Mouse (Mus musculus) NIH3T3 (cell line): ENCODE data around the gene Fstl4.
A peak's percentile ranks its signal among the peaks of the same experiment; 100 is the strongest.
"Not testable (repeated sequence)": the region's sequence is repeated elsewhere in the genome, so short reads cannot be mapped to it uniquely, and the experiment has no call there.

Experiments used
- DNase-seq: peaks from one replicate; pipeline ENCODE4 v3.0.0-alpha.2; 2012; ENCODE audit warnings: low read depth

Fstl4 gene

GRCm38 (mm10) chr11:53085858-53086565, 321.6 kb downstream of the Fstl4 start:
- DNase-seq, result no peak

- not testable (repeated sequence) for DNase-seq
Measured at GRCm38 (mm10) chr11:53087896-53088295, 323.5 kb downstream of the Fstl4 start.

GRCm38 (mm10) chr11:53091596-53091995, 327.2 kb downstream of the Fstl4 start:
- DNase-seq, result no peak

- DNase-seq, result no peak
Measured at GRCm38 (mm10) chr11:53096871-53097270, 332.4 kb downstream of the Fstl4 start.

- DNase-seq, result no peak
Measured at GRCm38 (mm10) chr11:53097331-53097730, 332.9 kb downstream of the Fstl4 start.

- DNase-seq, result no peak
Measured at GRCm38 (mm10) chr11:53097870-53098269, 333.4 kb downstream of the Fstl4 start.

- no peak for DNase-seq
Measured at GRCm38 (mm10) chr11:53098780-53099198, 334.4 kb downstream of the Fstl4 start.

- no peak for DNase-seq
Measured at GRCm38 (mm10) chr11:53099322-53099721, 334.9 kb downstream of the Fstl4 start.

- DNase-seq, result no peak
Measured at GRCm38 (mm10) chr11:53101732-53102131, 337.3 kb downstream of the Fstl4 start.

- DNase-seq, result no peak
Measured at GRCm38 (mm10) chr11:53103601-53104325, 339.3 kb downstream of the Fstl4 start.

- DNase-seq, result no peak
Measured at GRCm38 (mm10) chr11:53107706-53108105, 343.3 kb downstream of the Fstl4 start.

- no peak for DNase-seq
Measured at GRCm38 (mm10) chr11:53108798-53109197, 344.4 kb downstream of the Fstl4 start.

GRCm38 (mm10) chr11:53109701-53110467, 345.4 kb downstream of the Fstl4 start:
- no peak for DNase-seq

- no peak for DNase-seq
Measured at GRCm38 (mm10) chr11:53115711-53116110, 351.3 kb downstream of the Fstl4 start.

GRCm38 (mm10) chr11:53116356-53116755, 351.9 kb downstream of the Fstl4 start:
- DNase-seq, result no peak

GRCm38 (mm10) chr11:53118226-53118965, 354.0 kb downstream of the Fstl4 start:
- peak; percentile 5 for DNase-seq

- no peak for DNase-seq
Measured at GRCm38 (mm10) chr11:53119966-53120365, 355.5 kb downstream of the Fstl4 start.

- DNase-seq, result no peak
Measured at GRCm38 (mm10) chr11:53121208-53121607, 356.8 kb downstream of the Fstl4 start.

GRCm38 (mm10) chr11:53124799-53125198, 360.4 kb downstream of the Fstl4 start:
- DNase-seq, result no peak

GRCm38 (mm10) chr11:53126660-53127059, 362.2 kb downstream of the Fstl4 start:
- DNase-seq, result no peak

- DNase-seq, result no peak
Measured at GRCm38 (mm10) chr11:53128661-53129060, 364.2 kb downstream of the Fstl4 start.
